Mouse (Mus musculus): ENCODE results near the gene Fbxo7. TPM values are rescaled to one million over a fixed set of nuclear protein-coding genes. Genes with fewer than 3 reads are reported as not detected.

Gene Fbxo7
- polyA plus RNA-seq, 1 experiment from 2014 or later, result 40.1 TPM

- no peak overlapping the region for H3K27ac ChIP-seq (ENCODE audit: low read length)
- H3K9ac ChIP-seq (replicated peaks; ENCODE audit: low read length), result no peak overlapping the region
- no peaks in the 10 kb centered on the region for H3K27me3 ChIP-seq (ENCODE audit: insufficient read depth, low read length)
- no peak overlapping the region for H3K4me2 ChIP-seq (replicated peaks; ENCODE audit: low read depth, low read length)
- 42% methylated on average over 3 of the region's 3 CpGs for WGBS
- H3K9me3 ChIP-seq (ENCODE audit: low read length), result peaks cover 4% of the 10 kb centered on the region; the same call in 1 of the 2 replicates
- H3K4me3 ChIP-seq (ENCODE audit: low read length), result no peak overlapping the region
- H3K4me1 ChIP-seq (ENCODE audit: insufficient read depth, low read length), result 0 out of 2 replicates have a peak, but pooled peaks cover 9% of the 10 kb centered on the region
- no peak for ATAC-seq (ENCODE audit: low FRiP score, low TSS enrichment)
- no peaks in the 10 kb centered on the region for H3K36me3 ChIP-seq (ENCODE audit: insufficient read depth, low read length)
These were observed 47.6 kb downstream of the Fbxo7 start for GRCm38 (mm10) chr10:86069341-86069740.

- Histone ChIP-seq H3K36me3 (ENCODE audit: insufficient read depth, low read length) (no peaks in the 10 kb centered on the region), H3K9ac (replicated peaks; ENCODE audit: low read length) (no peak overlapping the region), H3K9me3 (ENCODE audit: low read length) (peaks cover 4% of the 10 kb centered on the region; the same call in 1 of the 2 replicates), H3K27ac (ENCODE audit: low read length) (no peak overlapping the region), H3K4me1 (ENCODE audit: insufficient read depth, low read length) (0 out of 2 replicates have a peak, but pooled peaks cover under 1% of the 10 kb centered on the region), H3K27me3 (ENCODE audit: insufficient read depth, low read length) (no peaks in the 10 kb centered on the region), H3K4me2 (replicated peaks; ENCODE audit: low read depth, low read length) (no peak overlapping the region), H3K4me3 (ENCODE audit: low read length) (no peak overlapping the region)
- no peak for ATAC-seq (ENCODE audit: low FRiP score, low TSS enrichment)
- WGBS, result 87% methylated on average over 3 of the region's 3 CpGs
These were observed 49.0 kb downstream of the Fbxo7 start for GRCm38 (mm10) chr10:86070751-86071150.

- H3K27ac ChIP-seq (ENCODE audit: low read length), result no peak overlapping the region
- ATAC-seq (ENCODE audit: low FRiP score, low TSS enrichment), result no peak
- no peaks in the 10 kb centered on the region for H3K27me3 ChIP-seq (ENCODE audit: insufficient read depth, low read length)
- 79% methylated on average over 4 of the region's 4 CpGs for WGBS
- no peak overlapping the region for H3K4me3 ChIP-seq (ENCODE audit: low read length)
- no peaks in the 10 kb centered on the region for H3K36me3 ChIP-seq (ENCODE audit: insufficient read depth, low read length)
- H3K9me3 ChIP-seq (ENCODE audit: low read length), result peaks cover 4% of the 10 kb centered on the region; the same call in 1 of the 2 replicates
- no peak overlapping the region for H3K9ac ChIP-seq (replicated peaks; ENCODE audit: low read length)
- H3K4me2 ChIP-seq (replicated peaks; ENCODE audit: low read depth, low read length), result no peak overlapping the region
- no peaks in the 10 kb centered on the region for H3K4me1 ChIP-seq (ENCODE audit: insufficient read depth, low read length)
These were observed 52.4 kb downstream of the Fbxo7 start for GRCm38 (mm10) chr10:86074134-86074533.

- Histone ChIP-seq H3K27me3 (ENCODE audit: insufficient read depth, low read length) (no peaks in the 10 kb centered on the region), H3K36me3 (ENCODE audit: insufficient read depth, low read length) (no peaks in the 10 kb centered on the region), H3K27ac (ENCODE audit: low read length) (no peak overlapping the region), H3K4me3 (ENCODE audit: low read length) (no peak overlapping the region), H3K9me3 (ENCODE audit: low read length) (peaks cover 4% of the 10 kb centered on the region; the same call in 1 of the 2 replicates), H3K4me1 (ENCODE audit: insufficient read depth, low read length) (no peaks in the 10 kb centered on the region), H3K4me2 (replicated peaks; ENCODE audit: low read depth, low read length) (no peak overlapping the region), H3K9ac (replicated peaks; ENCODE audit: low read length) (no peak overlapping the region)
- ATAC-seq (ENCODE audit: low FRiP score, low TSS enrichment), result no peak
- 73% methylated on average over 9 of the region's 9 CpGs for WGBS
These were observed 53.4 kb downstream of the Fbxo7 start for GRCm38 (mm10) chr10:86074971-86075711.

GRCm38 (mm10) chr10:86077272-86077671, 55.5 kb downstream of the Fbxo7 start:
- Histone ChIP-seq H3K4me3 (ENCODE audit: low read length) (no peak overlapping the region), H3K36me3 (ENCODE audit: insufficient read depth, low read length) (no peaks in the 10 kb centered on the region), H3K9me3 (ENCODE audit: low read length) (peaks cover 4% of the 10 kb centered on the region; the same call in 1 of the 2 replicates), H3K27ac (ENCODE audit: low read length) (no peak overlapping the region), H3K27me3 (ENCODE audit: insufficient read depth, low read length) (no peaks in the 10 kb centered on the region), H3K4me2 (replicated peaks; ENCODE audit: low read depth, low read length) (no peak overlapping the region), H3K4me1 (ENCODE audit: insufficient read depth, low read length) (no peaks in the 10 kb centered on the region), H3K9ac (replicated peaks; ENCODE audit: low read length) (no peak overlapping the region)
- 82% methylated on average over 2 of the region's 2 CpGs for WGBS
- no peak for ATAC-seq (ENCODE audit: low FRiP score, low TSS enrichment)

GRCm38 (mm10) chr10:86078761-86079160, 57.0 kb downstream of the Fbxo7 start:
- ATAC-seq (ENCODE audit: low FRiP score, low TSS enrichment), result no peak
- Histone ChIP-seq H3K9ac (replicated peaks; ENCODE audit: low read length) (no peak overlapping the region), H3K27ac (ENCODE audit: low read length) (no peak overlapping the region), H3K4me3 (ENCODE audit: low read length) (no peak overlapping the region), H3K9me3 (ENCODE audit: low read length) (peaks cover 2% of the 10 kb centered on the region; the same call in 1 of the 2 replicates), H3K27me3 (ENCODE audit: insufficient read depth, low read length) (no peaks in the 10 kb centered on the region), H3K4me1 (ENCODE audit: insufficient read depth, low read length) (no peaks in the 10 kb centered on the region), H3K36me3 (ENCODE audit: insufficient read depth, low read length) (no peaks in the 10 kb centered on the region), H3K4me2 (replicated peaks; ENCODE audit: low read depth, low read length) (no peak overlapping the region)
- 90% methylated on average over 2 of the region's 2 CpGs for WGBS

- no peaks in the 10 kb centered on the region for H3K27me3 ChIP-seq (ENCODE audit: insufficient read depth, low read length)
- H3K4me3 ChIP-seq (ENCODE audit: low read length), result no peak overlapping the region
- no peak overlapping the region for H3K27ac ChIP-seq (ENCODE audit: low read length)
- H3K4me1 ChIP-seq (ENCODE audit: insufficient read depth, low read length), result no peaks in the 10 kb centered on the region
- H3K4me2 ChIP-seq (replicated peaks; ENCODE audit: low read depth, low read length), result no peak overlapping the region
- no peaks in the 10 kb centered on the region for H3K9me3 ChIP-seq (ENCODE audit: low read length)
- ATAC-seq (ENCODE audit: low FRiP score, low TSS enrichment), result no peak
- WGBS, result 87% methylated on average over 9 of the region's 9 CpGs
- H3K9ac ChIP-seq (replicated peaks; ENCODE audit: low read length), result no peak overlapping the region
- H3K36me3 ChIP-seq (ENCODE audit: insufficient read depth, low read length), result no peaks in the 10 kb centered on the region
These were observed 58.1 kb downstream of the Fbxo7 start for GRCm38 (mm10) chr10:86079921-86080320.

GRCm38 (mm10) chr10:86091919-86092318, 70.1 kb downstream of the Fbxo7 start:
- Histone ChIP-seq H3K27ac (ENCODE audit: low read length) (no peak overlapping the region), H3K9ac (replicated peaks; ENCODE audit: low read length) (no peak overlapping the region), H3K4me3 (ENCODE audit: low read length) (no peak overlapping the region), H3K27me3 (ENCODE audit: insufficient read depth, low read length) (no peaks in the 10 kb centered on the region), H3K4me2 (replicated peaks; ENCODE audit: low read depth, low read length) (no peak overlapping the region), H3K4me1 (ENCODE audit: insufficient read depth, low read length) (no peaks in the 10 kb centered on the region), H3K9me3 (ENCODE audit: low read length) (no peaks in the 10 kb centered on the region), H3K36me3 (ENCODE audit: insufficient read depth, low read length) (no peaks in the 10 kb centered on the region)
- WGBS, result 57% methylated on average over 10 of the region's 10 CpGs
- no peak for ATAC-seq (ENCODE audit: low FRiP score, low TSS enrichment)

GRCm38 (mm10) chr10:86093109-86094035, 71.6 kb downstream of the Fbxo7 start:
- no peaks in the 10 kb centered on the region for H3K9me3 ChIP-seq (ENCODE audit: low read length)
- H3K4me3 ChIP-seq (ENCODE audit: low read length), result no peak overlapping the region
- no peaks in the 10 kb centered on the region for H3K36me3 ChIP-seq (ENCODE audit: insufficient read depth, low read length)
- H3K9ac ChIP-seq (replicated peaks; ENCODE audit: low read length), result no peak overlapping the region
- 60% methylated on average over 14 of the region's 14 CpGs for WGBS
- no peak overlapping the region for H3K4me2 ChIP-seq (replicated peaks; ENCODE audit: low read depth, low read length)
- no peaks in the 10 kb centered on the region for H3K4me1 ChIP-seq (ENCODE audit: insufficient read depth, low read length)
- H3K27ac ChIP-seq (ENCODE audit: low read length), result no peak overlapping the region
- no peaks in the 10 kb centered on the region for H3K27me3 ChIP-seq (ENCODE audit: insufficient read depth, low read length)
- ATAC-seq (ENCODE audit: low FRiP score, low TSS enrichment), result peak; percentile 59; the same call in 1 of the 2 replicates
